Mouse (Mus musculus) olfactory bulb, adult 2 months (tissue): ENCODE data around the gene Crbn.

Experiments
- CTCF ChIP-seq: fragments of 200-500 bp; IDR thresholded peaks from 2 replicates; pipeline ENCODE4 v1.5.1; 2012; ENCODE audit warnings: low read depth, mild to moderate bottlenecking, low read length, moderate library complexity; ENCODE audit not compliant: insufficient read depth
- POLR2A ChIP-seq: fragments of 200-500 bp; IDR thresholded peaks from 2 replicates; pipeline ENCODE4 v1.6.1; 2012; ENCODE audit warnings: mild to moderate bottlenecking, low read depth, low read length, moderate library complexity; ENCODE audit not compliant: insufficient read depth

- TF ChIP-seq CTCF (no peak), POLR2A (no peak)
Observed at GRCm38 (mm10) chr6:106740244-106740825, 59.5 kb downstream of the Crbn start.
